Mouse (Mus musculus) heart, adult 2 months (tissue): ENCODE measurements around the gene Carm1.

Experiments used
- CTCF ChIP-seq: fragments of 200-600 bp; IDR thresholded peaks from 2 replicates; pipeline ENCODE4 v1.8.1; 2022; ENCODE audit warnings: antibody characterized with exemption, mild to moderate bottlenecking, moderate library complexity
- EP300 ChIP-seq: fragments of 200-500 bp; IDR thresholded peaks from 2 replicates; pipeline ENCODE4 v1.6.1; 2011; ENCODE audit warnings: low read depth, low read length, control low read depth; ENCODE audit not compliant: insufficient read depth

- TF ChIP-seq CTCF (no peak), EP300 (no peak)
These were observed 45.4 kb downstream of the Carm1 start for GRCm38 (mm10) chr9:21591831-21592702.
